Mouse (Mus musculus): Measurements from ENCODE around the gene Slc46a2. TPM values are rescaled to one million over a fixed set of nuclear protein-coding genes. Genes with fewer than 3 reads are reported as not detected.

The Slc46a2 gene
- total and polyA plus RNA-seq, 2 experiments from 2014 or later = 0.12 TPM; not detected in 1

DNA sequence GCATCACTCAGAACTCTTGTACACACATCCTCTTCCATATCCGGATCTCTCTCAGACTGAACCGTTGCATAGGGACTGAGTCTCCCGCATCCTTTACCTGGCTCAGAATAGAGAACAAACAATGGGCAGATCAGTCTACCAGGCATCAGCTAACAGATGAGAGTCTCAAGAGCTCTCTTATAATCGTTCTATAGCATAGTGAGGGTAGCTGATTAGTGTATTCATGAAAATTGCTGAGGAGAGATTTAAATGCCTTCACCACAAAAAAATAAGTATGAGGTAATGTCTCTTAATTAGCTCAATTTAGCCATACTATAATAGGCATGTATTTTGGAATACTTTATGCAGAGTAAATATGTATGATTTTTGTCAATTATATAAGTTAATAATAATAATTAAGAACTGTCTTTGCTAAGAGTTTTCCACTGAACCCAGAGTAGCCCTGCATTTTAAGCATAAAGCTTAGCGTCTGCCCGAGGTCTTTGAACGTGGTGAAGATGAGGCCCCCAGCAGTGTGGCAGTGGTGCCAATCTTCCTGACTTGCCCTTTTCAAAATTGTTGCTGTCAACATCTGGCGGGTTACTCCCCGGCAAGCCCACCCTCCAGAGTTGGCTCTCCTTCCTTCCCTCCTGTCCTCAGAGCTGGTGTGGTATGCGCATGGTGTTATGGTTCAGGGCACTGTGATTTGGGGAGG, 23.0 kb downstream of the Slc46a2 start:
- ATAC-seq (peak; percentile 36), DNase-seq (no peak)
- no peaks in the 10 kb centered on the region for H3K4me1 ChIP-seq (ENCODE audit: insufficient read depth)
- no peak overlapping the region for H3K9ac ChIP-seq
- peaks cover 20% of the 10 kb centered on the region for H3K36me3 ChIP-seq (ENCODE audit: insufficient read depth)
- H3K27ac ChIP-seq (ENCODE audit: low read depth, low read length) = no peak overlapping the region
- no peaks in the 10 kb centered on the region for H3K27me3 ChIP-seq (ENCODE audit: insufficient read depth, low read length)
- no peaks in the 10 kb centered on the region for H3K9me3 ChIP-seq (ENCODE audit: low read length)
- no peak overlapping the region for H3K4me3 ChIP-seq (ENCODE audit: low read depth, low read length)
- WGBS = 64% methylated on average over 10 of the region's 10 CpGs
- no peak overlapping the region for H3K4me2 ChIP-seq (ENCODE audit: low read depth)
- no peak for TF ChIP-seq CTCF (IDR thresholded peaks at IDR 0.05; ENCODE audit: low read depth)

DNA sequence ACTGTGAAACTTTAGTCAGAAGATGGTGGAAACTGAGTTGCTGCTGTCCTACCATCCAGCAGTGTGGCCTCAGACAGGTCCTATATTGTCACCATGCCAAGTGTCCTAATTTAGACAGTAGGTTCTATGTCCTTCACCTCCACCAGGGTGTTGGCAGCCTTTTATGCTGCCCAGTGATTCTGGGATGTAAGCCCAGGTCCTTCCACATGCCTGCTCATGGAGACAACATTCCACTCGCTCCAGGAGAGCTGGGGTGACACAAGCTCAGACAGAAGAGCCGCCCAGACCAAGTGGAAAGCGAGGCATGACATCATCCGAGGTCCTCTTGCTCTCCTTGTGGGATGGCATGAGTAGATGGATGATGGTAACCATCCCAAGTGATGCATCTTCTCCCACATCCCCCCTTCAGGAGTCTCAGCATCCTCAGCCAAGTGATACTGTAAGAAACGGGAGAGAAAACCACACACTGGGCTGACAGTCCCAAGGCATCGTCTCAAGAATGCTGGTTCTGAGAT, 24.7 kb downstream of the Slc46a2 start:
- no peak overlapping the region for H3K4me2 ChIP-seq (ENCODE audit: low read depth)
- TF ChIP-seq CTCF (IDR thresholded peaks at IDR 0.05; ENCODE audit: low read depth) = no peak
- no peak overlapping the region for H3K27ac ChIP-seq (ENCODE audit: low read depth, low read length)
- no peak overlapping the region for H3K4me3 ChIP-seq (ENCODE audit: low read depth, low read length)
- ATAC-seq (no peak), DNase-seq (no peak)
- 87% methylated on average over 6 of the region's 6 CpGs for WGBS
- no peaks in the 10 kb centered on the region for H3K9me3 ChIP-seq (ENCODE audit: low read length)
- no peaks in the 10 kb centered on the region for H3K27me3 ChIP-seq (ENCODE audit: insufficient read depth, low read length)
- H3K36me3 ChIP-seq (ENCODE audit: insufficient read depth) = peaks cover 23% of the 10 kb centered on the region; the same call in 1 of the 2 replicates
- H3K9ac ChIP-seq = no peak overlapping the region
- H3K4me1 ChIP-seq (ENCODE audit: insufficient read depth) = no peaks in the 10 kb centered on the region

- Histone ChIP-seq H3K4me1 (ENCODE audit: insufficient read depth) (no peaks in the 10 kb centered on the region), H3K36me3 (ENCODE audit: insufficient read depth) (peaks cover 25% of the 10 kb centered on the region; the same call in 1 of the 2 replicates), H3K9me3 (ENCODE audit: low read length) (no peaks in the 10 kb centered on the region), H3K27ac (ENCODE audit: low read depth, low read length) (no peak overlapping the region), H3K4me3 (ENCODE audit: low read depth, low read length) (no peak overlapping the region), H3K4me2 (ENCODE audit: low read depth) (no peak overlapping the region), H3K27me3 (ENCODE audit: insufficient read depth, low read length) (no peaks in the 10 kb centered on the region), H3K9ac (no peak overlapping the region)
- ATAC-seq = no peak
- DNase-seq = no peak
- WGBS = 80% methylated on average over 5 of the region's 5 CpGs
- no peak for TF ChIP-seq CTCF (IDR thresholded peaks at IDR 0.05; ENCODE audit: low read depth)
These were observed 26.8 kb downstream of the Slc46a2 start for GRCm38 (mm10) chr4:59888014-59888413.

- H3K27ac ChIP-seq (ENCODE audit: low read depth, low read length) = no peak overlapping the region
- no peaks in the 10 kb centered on the region for H3K9me3 ChIP-seq (ENCODE audit: low read length)
- TF ChIP-seq CTCF (IDR thresholded peaks at IDR 0.05; ENCODE audit: low read depth) = no peak
- no peaks in the 10 kb centered on the region for H3K4me1 ChIP-seq (ENCODE audit: insufficient read depth)
- ATAC-seq (no peak), DNase-seq (no peak)
- H3K36me3 ChIP-seq (ENCODE audit: insufficient read depth) = peaks cover 29% of the 10 kb centered on the region
- H3K27me3 ChIP-seq (ENCODE audit: insufficient read depth, low read length) = no peaks in the 10 kb centered on the region
- H3K9ac ChIP-seq = no peak overlapping the region
- WGBS = 96% methylated on average over 5 of the region's 5 CpGs
- no peak overlapping the region for H3K4me2 ChIP-seq (ENCODE audit: low read depth)
- H3K4me3 ChIP-seq (ENCODE audit: low read depth, low read length) = no peak overlapping the region
These were observed 27.8 kb downstream of the Slc46a2 start for GRCm38 (mm10) chr4:59887011-59887410.

- Histone ChIP-seq H3K9me3 (ENCODE audit: low read length) (no peaks in the 10 kb centered on the region), H3K4me3 (ENCODE audit: low read depth, low read length) (no peak overlapping the region), H3K27ac (ENCODE audit: low read depth, low read length) (no peak overlapping the region), H3K4me2 (ENCODE audit: low read depth) (no peak overlapping the region), H3K4me1 (ENCODE audit: insufficient read depth) (no peaks in the 10 kb centered on the region), H3K9ac (no peak overlapping the region), H3K27me3 (ENCODE audit: insufficient read depth, low read length) (no peaks in the 10 kb centered on the region), H3K36me3 (ENCODE audit: insufficient read depth) (peaks cover 30% of the 10 kb centered on the region)
- TF ChIP-seq CTCF (IDR thresholded peaks at IDR 0.05; ENCODE audit: low read depth) = no peak
- ATAC-seq (no peak), DNase-seq (no peak)
- WGBS = 92% methylated on average over 6 of the region's 6 CpGs
These were observed 28.6 kb downstream of the Slc46a2 start for GRCm38 (mm10) chr4:59886281-59886680.

DNA sequence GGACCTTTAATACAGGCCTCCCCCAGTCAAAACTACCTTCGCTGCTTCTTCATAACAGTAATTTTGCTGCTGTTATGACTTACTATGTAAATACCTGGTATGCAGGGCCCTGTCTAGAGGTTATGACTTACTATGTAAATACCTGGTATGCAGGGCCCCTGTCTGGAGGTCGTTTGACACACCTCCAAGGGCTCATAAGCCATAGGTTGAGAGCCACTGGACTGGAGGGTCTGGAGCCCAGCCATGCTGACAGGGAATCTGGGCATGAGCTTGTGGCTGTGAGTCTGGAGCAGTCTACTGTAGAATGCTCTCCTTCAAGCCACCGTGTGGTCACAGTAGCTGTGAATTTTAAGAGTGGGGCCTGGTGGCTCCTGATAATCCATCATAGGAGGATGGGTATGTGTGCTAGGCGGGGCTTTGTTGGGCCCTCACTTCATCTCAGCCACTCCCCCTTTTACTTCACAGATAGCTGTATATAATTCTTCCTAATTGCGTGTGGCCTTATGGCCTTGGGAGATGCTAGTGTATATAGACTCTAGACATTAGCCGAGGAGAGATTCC, 30.6 kb downstream of the Slc46a2 start:
- H3K9ac ChIP-seq = no peak overlapping the region
- H3K4me2 ChIP-seq (ENCODE audit: low read depth) = no peak overlapping the region
- ATAC-seq (no peak), DNase-seq (no peak)
- no peaks in the 10 kb centered on the region for H3K27me3 ChIP-seq (ENCODE audit: insufficient read depth, low read length)
- peaks cover 25% of the 10 kb centered on the region for H3K36me3 ChIP-seq (ENCODE audit: insufficient read depth)
- TF ChIP-seq CTCF (IDR thresholded peaks at IDR 0.05; ENCODE audit: low read depth) = no peak
- H3K27ac ChIP-seq (ENCODE audit: low read depth, low read length) = no peak overlapping the region
- H3K4me1 ChIP-seq (ENCODE audit: insufficient read depth) = no peaks in the 10 kb centered on the region
- H3K9me3 ChIP-seq (ENCODE audit: low read length) = no peaks in the 10 kb centered on the region
- H3K4me3 ChIP-seq (ENCODE audit: low read depth, low read length) = no peak overlapping the region
- 84% methylated on average over 6 of the region's 6 CpGs for WGBS

DNA sequence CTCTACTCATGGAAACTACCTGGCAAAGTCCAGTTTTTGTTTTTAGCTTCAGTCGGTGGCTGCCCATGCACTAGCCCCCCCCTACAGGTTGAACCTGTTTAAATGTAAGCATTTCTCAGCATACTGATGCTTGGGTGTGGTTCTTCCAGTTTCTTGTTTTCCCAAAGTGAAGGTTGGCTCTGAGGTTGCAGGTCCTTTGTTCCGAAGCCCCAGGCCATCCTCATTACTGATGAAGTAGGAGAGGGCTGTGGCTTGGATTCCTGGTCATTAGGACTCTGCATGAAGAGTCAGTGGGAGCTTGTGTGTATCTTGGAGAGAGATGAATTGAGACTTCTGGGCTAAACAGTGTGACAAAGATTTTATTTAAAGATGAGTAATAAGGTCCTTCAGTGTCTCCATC, 33.6 kb downstream of the Slc46a2 start:
- Histone ChIP-seq H3K4me2 (ENCODE audit: low read depth) (no peak overlapping the region), H3K36me3 (ENCODE audit: insufficient read depth) (peaks cover 20% of the 10 kb centered on the region), H3K9ac (no peak overlapping the region), H3K4me1 (ENCODE audit: insufficient read depth) (no peaks in the 10 kb centered on the region), H3K27me3 (ENCODE audit: insufficient read depth, low read length) (no peaks in the 10 kb centered on the region), H3K27ac (ENCODE audit: low read depth, low read length) (no peak overlapping the region), H3K9me3 (ENCODE audit: low read length) (no peaks in the 10 kb centered on the region), H3K4me3 (ENCODE audit: low read depth, low read length) (no peak overlapping the region)
- TF ChIP-seq CTCF (IDR thresholded peaks at IDR 0.05; ENCODE audit: low read depth) = no peak
- no peak for DNase-seq
- ATAC-seq = no peak
- 83% methylated on average over 2 of the region's 2 CpGs for WGBS

Data from forebrain, postnatal 0 days (tissue).